ENCODE assay signal across 7 mouse cellular contexts in genomic region chr2:74578146-74578842, GRCm38 (mm10). TPM values are rescaled to one million over a fixed set of nuclear protein-coding genes. Genes with fewer than 3 reads are reported as not detected.
A peak's percentile ranks its signal among the peaks of the same experiment; 100 is the strongest.
DNase-seq lines count a peak whose midpoint lies in the region; ATAC-seq and TF ChIP-seq lines count a peak whose summit lies in the region.

No protein-coding gene starts in this region.

- peaks cover 42% of the 10 kb centered on the region for H3K79me3 ChIP-seq in C2C12 (ENCODE audit: low read depth)

- no peaks in the 10 kb centered on the region for H3K36me3 ChIP-seq in C2C12 (ENCODE audit: control insufficient read depth, insufficient read depth)
- no peaks in the 10 kb centered on the region for H3K36me3 ChIP-seq in kidney, embryonic 14.5 days (ENCODE audit: control insufficient read depth, insufficient read depth, low read length)

- peak; percentile 43 for DNase-seq in MEL-GATA-1-ER (ENCODE audit: extremely low read depth, low read depth)
- DNase-seq in embryo, embryonic 10 days (ENCODE audit: low spot score), result peak; percentile 71
- DNase-seq in heart, adult 8-10 months (ENCODE audit: low spot score), result peak; percentile 15
- no peak for DNase-seq in lung, adult 2 months

- H3K9ac ChIP-seq in kidney, embryonic 14.5 days (ENCODE audit: low read depth, low read length), result peak overlapping the region; percentile 77

- TF ChIP-seq POLR2A in lung, adult 2 months (IDR thresholded peaks at IDR 0.05; ENCODE audit: borderline replicate concordance, extremely low read depth, low read depth, low read length), result no peak

- no peak for TF ChIP-seq CTCF in C2C12 (IDR thresholded peaks at IDR 0.05; ENCODE audit: control insufficient read depth, insufficient read depth, insufficient read length)
- TF ChIP-seq CTCF in lung, adult 2 months (IDR thresholded peaks at IDR 0.05; ENCODE audit: insufficient read depth, low read length), result no peak

- peak overlapping the region; percentile 53; the same call in 1 of the 2 replicates for H3K27ac ChIP-seq in kidney, embryonic 14.5 days (ENCODE audit: low read depth, low read length)

- peaks cover 9% of the 10 kb centered on the region for H3K4me1 ChIP-seq in kidney, embryonic 14.5 days (ENCODE audit: control insufficient read depth, insufficient read depth, low read length)
- no peaks in the 10 kb centered on the region for H3K4me1 ChIP-seq in lung, adult 2 months (ENCODE audit: control insufficient read depth, insufficient read depth, low read length)

- no peaks in the 10 kb centered on the region for H3K9me3 ChIP-seq in kidney, embryonic 14.5 days (ENCODE audit: control insufficient read depth, low read length)

- H3K4me2 ChIP-seq in kidney, embryonic 14.5 days (replicated peaks; ENCODE audit: low read depth, low read length), result peak overlapping the region; percentile 86

- peaks cover 54% of the 10 kb centered on the region for H3K79me2 ChIP-seq in C2C12 (ENCODE audit: control insufficient read depth, insufficient read depth)

- WGBS in kidney, embryonic 14.5 days, result under 1% methylated on average over 45 of the region's 55 CpGs
- WGBS in lung, adult 2 months, result 1% methylated on average over 55 of the region's 55 CpGs

- H3K4me3 ChIP-seq in C2C12 (ENCODE audit: insufficient read depth, poor library complexity, severe bottlenecking), result peak overlapping the region; percentile 90
- peak overlapping the region; percentile 90 for H3K4me3 ChIP-seq in kidney, embryonic 14.5 days (ENCODE audit: low read length)
- peak overlapping the region; percentile 84 for H3K4me3 ChIP-seq in lung, adult 2 months (replicated peaks; ENCODE audit: extremely low read depth, low read depth, low read length)

- H3K27me3 ChIP-seq in C2C12 (ENCODE audit: control insufficient read depth, insufficient read depth, insufficient read length), result no peaks in the 10 kb centered on the region
- H3K27me3 ChIP-seq in kidney, embryonic 14.5 days (ENCODE audit: control insufficient read depth, insufficient read depth, low read length), result no peaks in the 10 kb centered on the region

- peak overlapping the region; percentile 78 for H3ac ChIP-seq in C2C12 (ENCODE audit: control insufficient read depth, insufficient read length, low read depth)

- peak; percentile 87 for ATAC-seq in kidney, embryonic 14.5 days (ENCODE audit: low FRiP score, low TSS enrichment)
- peak; percentile 45; the same call in 1 of the 2 replicates for ATAC-seq in neutrophil, adult 5-6 weeks (ENCODE audit: extremely low read depth, insufficient number of reproducible peaks, low FRiP score, poor library complexity, severe bottlenecking)

TF ChIP-seq in C2C12, 6 proteins besides CTCF, POLR2A, EP300 and RAD21:
- TF ChIP-seq FOSL1 (IDR thresholded peaks at IDR 0.05; ENCODE audit: insufficient read depth, low read length, poor library complexity, severe bottlenecking) (no peak), CEBPB (IDR thresholded peaks at IDR 0.05; ENCODE audit: low read depth) (no peak), MAX (IDR thresholded peaks at IDR 0.05) (no peak), MYOD1 (IDR thresholded peaks at IDR 0.05; ENCODE audit: control insufficient read depth, insufficient read length, low read depth) (no peak), MYOG (IDR thresholded peaks at IDR 0.05; ENCODE audit: control insufficient read depth, extremely low read depth, insufficient read length) (no peak), USF1 (IDR thresholded peaks at IDR 0.05; ENCODE audit: low read depth) (no peak)

RNA-seq across cellular contexts. Expression of gene Lnpk, which starts 0.9 kb away (rescaled TPM):
- polyA plus RNA-seq in C2C12 (2012; fragmentation: generic; extraction: Trizol), result 7.1 TPM
- 10 to 100 TPM; 18.7 to 23.7 (median 22.6) TPM for total RNA-seq in heart, adult 8-10 months (2022)
- 24.3 and 27.3 TPM in 2 replicates for polyA plus RNA-seq in kidney, embryonic 14.5 days (2014; fragmentation: Nextera tagmentation; extraction: Ambion mirVana)
- 5.5 and 6.2 TPM in 2 replicates for polyA plus RNA-seq in lung, adult 2 months (2012; rRNA removed)
- total RNA-seq in neutrophil, adult 5-6 weeks (2017), result 43.8 and 51.8 TPM in 2 replicates
